Mouse (Mus musculus) kidney, embryonic 15.5 days (tissue): Measurements from ENCODE around the gene Flcn. TPM values are rescaled to one million over a fixed set of nuclear protein-coding genes. Genes with fewer than 3 reads are reported as not detected.

Experiments
- polyA plus RNA-seq: library from polyadenylated mRNA; unstranded; fragments of >200 nt; fragmentation: Nextera tagmentation; extraction: Ambion mirVana; gene quantifications from 2 replicates; pipeline ENCODE4 v1.2.1, GENCODE M21; 2015

The Flcn gene
- polyA plus RNA-seq, 1 experiment from 2014 or later: 32.6 TPM

Other genes with a start within 250 kb of the Flcn start
- not detected in 2 replicates for gene Olfr222, start 233.8 kb downstream of the Flcn start, polyA plus RNA-seq
- gene Olfr223, start 216.7 kb downstream of the Flcn start, polyA plus RNA-seq: not detected in 2 replicates
- gene Mprip, start 148.7 kb downstream of the Flcn start, polyA plus RNA-seq: 46.7 and 51.3 TPM in 2 replicates
- 5.0 and 5.1 TPM in 2 replicates for gene Pld6, start 22.4 kb downstream of the Flcn start, polyA plus RNA-seq
- 37.9 and 42.8 TPM in 2 replicates for gene Nt5m, start 29.4 kb upstream of the Flcn start, polyA plus RNA-seq
- 206 and 213 TPM in 2 replicates for gene Cops3, start 29.8 kb upstream of the Flcn start, polyA plus RNA-seq
- 45.7 and 46.5 TPM in 2 replicates for gene Med9, start 138.2 kb upstream of the Flcn start, polyA plus RNA-seq
- 3.3 and 4.0 TPM in 2 replicates for gene Rasd1, start 154.9 kb upstream of the Flcn start, polyA plus RNA-seq
- 12.6 and 13.0 TPM in 2 replicates for gene Pemt, start 236.5 kb upstream of the Flcn start, polyA plus RNA-seq